Mouse (Mus musculus) liver, adult 2 months (tissue): ENCODE measurements at regions not wholly inside any gene's neighbourhood (a gene's known extent, or its start where the extent isn't known, plus 50 kb on each side); places are given as distances from the start of the nearest gene placed in this dataset.

Experiments
- DNase-seq: peaks from one replicate; pipeline ENCODE4 v3.0.0-alpha.2; 2011; ENCODE audit warnings: low read depth, low spot score; ENCODE audit errors: extremely low read depth
- H3K27ac ChIP-seq: fragments of 200-500 bp; replicated peaks from 2 replicates; pipeline ENCODE4 v1.5.1; 2012; ENCODE audit warnings: low read depth, mild to moderate bottlenecking, control low read depth, inconsistent platforms, low read length; ENCODE audit not compliant: insufficient read depth
- H3K27me3 ChIP-seq: fragments of 200-500 bp; 2 replicates; pipeline ENCODE4 v1.6.1; 2012; ENCODE audit warnings: mild to moderate bottlenecking, moderate library complexity, low read length, inconsistent platforms; ENCODE audit not compliant: control insufficient read depth, insufficient read depth
- H3K36me3 ChIP-seq: fragments of 200-500 bp; 2 replicates; pipeline ENCODE4 v1.6.1; 2012; ENCODE audit warnings: low read length, inconsistent platforms; ENCODE audit not compliant: control insufficient read depth, insufficient read depth
- H3K4me1 ChIP-seq: fragments of 200-500 bp; 2 replicates; pipeline ENCODE4 v1.6.1; 2011; ENCODE audit warnings: low read length; ENCODE audit not compliant: control insufficient read depth, insufficient read depth
- H3K4me3 ChIP-seq: fragments of 200-500 bp; 2 replicates; pipeline ENCODE4 v1.5.1; 2011; ENCODE audit warnings: low read depth, mild to moderate bottlenecking, control low read depth, low read length, moderate library complexity; ENCODE audit not compliant: insufficient read depth
- H3K79me2 ChIP-seq: fragments of 200-500 bp; 2 replicates; pipeline ENCODE4 v1.6.1; 2012; ENCODE audit warnings: inconsistent platforms, mild to moderate bottlenecking, low read length, moderate library complexity; ENCODE audit not compliant: control insufficient read depth, insufficient read depth
- H3K9ac ChIP-seq: fragments of 200-500 bp; 2 replicates; pipeline ENCODE4 v1.6.1; 2012; ENCODE audit warnings: low read depth, mild to moderate bottlenecking, control low read depth, inconsistent platforms, low read length
- CTCF ChIP-seq: fragments of 200-500 bp; IDR thresholded peaks from 2 replicates; pipeline ENCODE4 v1.5.1; 2011; ENCODE audit warnings: low read depth, low read length, control low read depth
- POLR2A ChIP-seq: fragments of 200-500 bp; IDR thresholded peaks from 2 replicates; pipeline ENCODE4 v1.6.1; 2011; ENCODE audit warnings: low read length, control low read depth; ENCODE audit not compliant: insufficient read depth; ENCODE audit errors: extremely low read depth
- WGBS: fragments of 180-500 bp; shearing (Covaris S2); methylation state at CpG from one replicate; pipeline ENCODE4 v1.1.7; 2018; 5-methylcytosine and 5-hydroxymethylcytosine counted together

DNA sequence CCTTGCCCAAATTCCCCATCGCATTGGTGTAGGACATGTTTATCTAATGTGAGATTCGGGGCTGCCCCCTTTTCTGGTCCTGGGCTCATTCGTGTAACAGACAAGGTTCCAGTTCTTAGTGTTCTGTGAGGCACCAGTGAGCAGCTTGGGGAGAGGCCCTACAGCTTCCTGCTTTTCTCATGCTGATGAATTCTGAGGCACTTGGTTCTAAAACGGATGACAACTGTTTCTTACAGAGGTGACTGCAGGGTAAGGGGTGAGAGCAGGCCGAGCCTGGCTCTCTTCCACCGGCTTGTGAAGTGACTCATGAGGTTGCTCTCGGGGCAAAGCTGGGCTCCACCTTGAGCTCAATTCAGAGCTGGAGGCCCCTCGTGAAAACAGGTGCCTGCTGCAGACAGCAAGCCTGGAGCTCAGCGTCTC is 109.4 kb upstream of the Pmepa1 start:
- H3K4me1 ChIP-seq: no peaks in the 10 kb centered on the region
- no peak for TF ChIP-seq CTCF
- TF ChIP-seq POLR2A: no peak
- H3K27ac ChIP-seq: no peak overlapping the region
- no peak for DNase-seq
- no peaks in the 10 kb centered on the region for H3K36me3 ChIP-seq
- 65% methylated on average over 9 of the region's 9 CpGs for WGBS
- no peak overlapping the region for H3K4me3 ChIP-seq
- H3K9ac ChIP-seq: no peak overlapping the region
- H3K27me3 ChIP-seq: no peaks in the 10 kb centered on the region
- H3K79me2 ChIP-seq: no peaks in the 10 kb centered on the region

- Histone ChIP-seq H3K4me3 (no peak overlapping the region), H3K36me3 (no peaks in the 10 kb centered on the region), H3K27ac (no peak overlapping the region), H3K79me2 (no peaks in the 10 kb centered on the region), H3K27me3 (no peaks in the 10 kb centered on the region), H3K9ac (no peak overlapping the region), H3K4me1 (no peaks in the 10 kb centered on the region)
- TF ChIP-seq CTCF (no peak), POLR2A (no peak)
- WGBS: 75% methylated on average over 4 of the region's 4 CpGs
- DNase-seq: no peak
These were observed 111.8 kb upstream of the Pmepa1 start for GRCm38 (mm10) chr2:173388140-173388539.

DNA sequence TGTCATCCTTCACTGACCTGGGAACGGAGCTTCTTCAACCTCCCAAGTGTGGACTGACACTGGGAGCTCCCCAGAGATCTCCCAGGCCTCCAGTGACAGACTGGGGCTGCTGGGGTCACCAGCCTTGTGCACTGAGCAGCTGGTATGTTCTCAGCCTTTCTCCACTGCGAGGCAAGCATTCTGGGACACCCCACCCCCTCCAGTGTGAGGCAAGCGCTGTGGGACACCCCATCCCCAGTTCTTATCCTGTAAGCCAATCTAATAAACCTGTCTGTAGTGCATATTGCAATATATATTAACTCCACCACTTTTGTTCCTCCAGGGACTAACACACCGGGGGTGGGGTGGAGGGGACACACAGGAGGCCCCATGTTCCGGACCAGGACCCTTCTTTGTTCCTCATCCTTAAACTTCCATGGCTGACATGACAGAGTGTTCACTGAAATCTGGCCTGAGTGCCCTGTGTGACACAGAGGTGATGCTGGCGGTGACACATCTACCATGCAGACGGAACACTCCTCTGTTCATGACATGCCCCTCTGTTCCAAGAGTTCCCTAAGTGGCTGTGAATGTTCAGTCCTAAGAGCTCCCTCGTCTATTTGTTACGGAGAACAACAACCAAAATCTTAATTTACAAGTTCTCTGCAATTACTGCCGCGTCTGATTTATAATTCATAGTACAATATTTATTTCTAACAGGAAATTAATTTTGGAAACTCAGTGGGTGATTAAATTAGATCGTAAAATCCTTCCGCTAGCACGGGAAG is 116.4 kb upstream of the Pmepa1 start:
- WGBS: 86% methylated on average over 14 of the region's 14 CpGs

DNA sequence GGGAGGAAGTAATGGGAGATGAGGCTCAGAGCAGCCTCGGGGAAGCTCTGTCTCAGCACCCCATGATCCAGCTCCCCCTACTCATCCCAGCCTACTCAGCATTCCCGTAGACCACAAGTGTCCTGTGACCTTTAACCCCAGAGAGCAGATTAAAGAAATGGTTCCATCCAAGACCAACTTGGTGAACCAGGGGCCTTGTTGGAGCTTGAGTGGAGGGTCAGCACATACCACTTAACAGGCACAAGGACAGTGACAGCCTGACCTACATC is 116.9 kb upstream of the Pmepa1 start:
- Histone ChIP-seq H3K27me3 (no peaks in the 10 kb centered on the region), H3K9ac (no peak overlapping the region), H3K27ac (no peak overlapping the region), H3K79me2 (no peaks in the 10 kb centered on the region), H3K4me3 (no peak overlapping the region), H3K36me3 (no peaks in the 10 kb centered on the region), H3K4me1 (no peaks in the 10 kb centered on the region)
- 63% methylated on average over 2 of the region's 2 CpGs for WGBS
- TF ChIP-seq CTCF (no peak), POLR2A (no peak)
- DNase-seq: no peak

More for the DNA sequence above, 116.4 kb upstream of the Pmepa1 start:
- Histone ChIP-seq H3K4me3 (no peak overlapping the region), H3K27ac (no peak overlapping the region), H3K9ac (no peak overlapping the region), H3K36me3 (no peaks in the 10 kb centered on the region), H3K27me3 (no peaks in the 10 kb centered on the region), H3K79me2 (no peaks in the 10 kb centered on the region), H3K4me1 (no peaks in the 10 kb centered on the region)
- TF ChIP-seq POLR2A (no peak), CTCF (no peak)
- DNase-seq: no peak

DNA sequence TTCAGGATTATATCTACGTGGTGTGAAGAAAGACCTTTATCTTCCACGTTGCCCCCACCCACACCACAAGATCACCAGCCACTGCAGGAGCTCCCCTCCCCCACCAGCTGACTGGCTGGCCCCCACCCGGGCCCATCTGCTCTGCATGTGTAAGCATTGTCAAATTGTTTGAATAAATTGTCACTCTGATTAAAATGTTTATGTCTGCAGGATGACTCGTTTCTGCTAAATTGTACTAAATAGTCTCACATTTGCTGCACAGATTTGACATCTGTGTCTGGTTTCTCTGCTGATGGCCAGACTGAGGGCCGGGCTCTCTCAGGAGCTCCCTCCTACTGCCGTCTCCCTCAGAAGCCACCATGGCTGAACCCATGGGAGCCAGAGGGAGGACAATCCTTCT is 119.2 kb upstream of the Pmepa1 start:
- DNase-seq: no peak
- 65% methylated on average over 6 of the region's 6 CpGs for WGBS
- Histone ChIP-seq H3K27me3 (no peaks in the 10 kb centered on the region), H3K36me3 (no peaks in the 10 kb centered on the region), H3K9ac (no peak overlapping the region), H3K79me2 (no peaks in the 10 kb centered on the region), H3K4me3 (no peak overlapping the region), H3K27ac (no peak overlapping the region), H3K4me1 (no peaks in the 10 kb centered on the region)
- TF ChIP-seq POLR2A: no peak
- TF ChIP-seq CTCF: no peak

DNA sequence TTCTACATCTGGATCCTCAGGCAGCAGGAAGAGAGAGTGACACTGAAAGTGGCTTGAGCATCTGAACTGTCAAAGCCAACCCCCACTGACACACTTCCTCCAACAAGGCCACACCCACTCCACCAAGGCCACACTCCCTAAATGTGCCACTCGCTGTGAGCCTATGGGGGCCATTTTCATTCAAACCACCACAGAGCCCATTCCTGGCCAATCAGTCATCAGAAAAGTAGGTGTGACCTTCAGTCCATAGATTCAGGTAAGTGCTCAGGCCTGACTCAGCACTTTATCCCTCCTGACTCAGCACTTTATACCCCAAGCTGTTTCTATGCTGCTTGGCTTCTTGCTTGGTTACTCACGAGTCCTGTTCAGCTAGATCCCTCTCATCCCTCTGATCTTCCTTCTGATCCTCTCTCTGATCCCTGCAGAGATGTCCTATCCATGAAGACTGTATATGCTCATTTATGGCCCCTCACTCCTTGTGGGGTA is 121.6 kb upstream of the Pmepa1 start:
- WGBS: 92% methylated on average over 2 of the region's 2 CpGs

More for the DNA sequence above, 121.6 kb upstream of the Pmepa1 start:
- Histone ChIP-seq H3K27ac (no peak overlapping the region), H3K4me3 (no peak overlapping the region), H3K9ac (no peak overlapping the region), H3K36me3 (no peaks in the 10 kb centered on the region), H3K79me2 (no peaks in the 10 kb centered on the region), H3K27me3 (no peaks in the 10 kb centered on the region), H3K4me1 (no peaks in the 10 kb centered on the region)
- TF ChIP-seq CTCF: no peak
- no peak for TF ChIP-seq POLR2A
- no peak for DNase-seq
